Mouse (Mus musculus): ENCODE results near the gene Wscd2.

DNA sequence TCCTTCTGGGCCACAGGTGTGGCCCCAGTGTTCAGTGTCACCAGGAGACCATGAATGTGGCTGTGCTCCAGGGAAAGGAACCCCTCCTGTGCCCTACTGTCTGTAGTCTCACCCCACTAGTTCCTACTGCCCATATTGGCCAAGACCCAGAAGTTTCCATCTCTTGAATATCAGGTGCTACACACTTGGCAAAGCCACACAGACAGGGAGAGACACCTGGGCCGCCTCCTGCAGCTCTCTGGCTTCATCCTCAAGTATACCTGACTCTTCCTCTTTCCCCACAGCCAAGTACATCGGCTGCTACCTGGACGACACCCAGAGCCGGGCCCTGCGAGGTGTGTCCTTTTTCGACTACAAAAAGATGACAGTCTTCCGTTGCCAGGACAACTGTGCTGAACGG lies 67.9 kb downstream of the Wscd2 start:
- TF ChIP-seq KAT2A (IDR thresholded peaks at IDR 0.05; ENCODE audit: insufficient replicate concordance, low read length) (no peak), CTCF (conservative IDR thresholded peaks at IDR 0.05 in 1 of 2, IDR thresholded peaks at IDR 0.05 in 1 of 2; ENCODE audit: low read depth in 2 of 2, low read length in 2 of 2) (no peak)

Measured in CH12.LX (cell line).